26 mouse cellular contexts compared by ENCODE assay signal in genomic region chr11:115703466-115703865, GRCm38 (mm10).
"Had no signal": no experiment of that assay in that cellular context is flagged by ENCODE, and none has a peak within 500 bp of the region (broad histone marks: within the 10 kb centered on the region; RNA-seq: fewer than 3 reads in every experiment).

No protein-coding gene starts in this region.

- H3K9ac ChIP-seq: heart, embryonic 12.5 days; hindbrain, embryonic 12.5 days; hindbrain, embryonic 14.5 days; intestine, embryonic 15.5 days; limb, embryonic 12.5 days; liver, embryonic 13.5 days; liver, embryonic 15.5 days had no signal

- H3K9me3 ChIP-seq: heart, embryonic 10.5 days; heart, embryonic 12.5 days; hindbrain, embryonic 10.5 days; hindbrain, embryonic 12.5 days; intestine, embryonic 15.5 days; limb, embryonic 10.5 days; limb, embryonic 12.5 days; liver, embryonic 13.5 days; liver, embryonic 15.5 days had no signal

- H3K27me3 ChIP-seq: heart, embryonic 12.5 days; hindbrain, embryonic 12.5 days; intestine, embryonic 15.5 days; limb, embryonic 12.5 days; liver, embryonic 13.5 days; liver, embryonic 15.5 days had no signal

- DNase-seq: gastrocnemius, postnatal 14 days; heart, adult 18-20 months; heart, postnatal 10 days; heart, postnatal 4 days; kidney, adult 18-20 months; kidney, adult 8-10 months; kidney, postnatal 10 days; kidney, postnatal 25 days; kidney, postnatal 4 days; liver; liver, embryonic 13.5 days had no signal

- H3K27ac ChIP-seq: heart, embryonic 10.5 days; hindbrain, embryonic 10.5 days; hindbrain, embryonic 12.5 days; hindbrain, embryonic 14.5 days; intestine, embryonic 15.5 days; layer of hippocampus, adult 2 months; left cerebral cortex, adult 2 months; limb, embryonic 10.5 days; limb, embryonic 12.5 days; liver, embryonic 13.5 days; liver, embryonic 15.5 days had no signal

- ATAC-seq: hindbrain, embryonic 16.5 days; inflammation-experienced regulatory T-cells, adult 6 months; intestine, embryonic 15.5 days; intestine, postnatal 0 days had no signal

- H3K4me2 ChIP-seq: heart, embryonic 12.5 days; hindbrain, embryonic 12.5 days; hindbrain, embryonic 14.5 days; intestine, embryonic 15.5 days; limb, embryonic 12.5 days; liver, embryonic 11.5 days; liver, embryonic 13.5 days; liver, embryonic 15.5 days had no signal

- H3K4me3 ChIP-seq: heart, embryonic 10.5 days; heart, embryonic 12.5 days; hindbrain, embryonic 10.5 days; hindbrain, embryonic 12.5 days; intestine, embryonic 15.5 days; layer of hippocampus, adult 2 months; left cerebral cortex, adult 2 months; limb, embryonic 10.5 days; limb, embryonic 12.5 days; liver, embryonic 13.5 days; liver, embryonic 15.5 days had no signal

- H3K36me3 ChIP-seq: heart, embryonic 12.5 days; hindbrain, embryonic 12.5 days; intestine, embryonic 15.5 days; limb, embryonic 12.5 days; liver, embryonic 13.5 days had no signal
